Mouse (Mus musculus): ENCODE measurements around the gene Bhmt.

Gene Bhmt

GRCm38 (mm10) chr13:93637282-93638245 is at the start of gene Bhmt:
Gene Bhmt (minus strand): TSS chr13:93637961.
- DNase-seq (ENCODE audit: low read depth, low spot score), result no peak

- no peak for DNase-seq (ENCODE audit: low read depth, low spot score)
Measured at GRCm38 (mm10) chr13:93687321-93687720, 49.6 kb upstream of the Bhmt start.

- DNase-seq (ENCODE audit: low read depth, low spot score), result no peak
Measured at GRCm38 (mm10) chr13:93685226-93685625, 47.5 kb upstream of the Bhmt start.

- DNase-seq (ENCODE audit: low read depth, low spot score), result no peak
Measured at GRCm38 (mm10) chr13:93683336-93683735, 45.6 kb upstream of the Bhmt start.

GRCm38 (mm10) chr13:93676864-93677263 is 39.1 kb upstream of the Bhmt start:
- DNase-seq (ENCODE audit: low read depth, low spot score), result no peak

- DNase-seq (ENCODE audit: low read depth, low spot score), result no peak
Measured at GRCm38 (mm10) chr13:93674131-93674561, 36.4 kb upstream of the Bhmt start, which contains the start of the genes Bhmt2 and Dmgdh. Gene Bhmt2 (minus strand): TSS chr13:93674302. Gene Dmgdh (plus strand): TSS chr13:93674433.

GRCm38 (mm10) chr13:93673296-93673695 is 35.5 kb upstream of the Bhmt start:
- no peak for DNase-seq (ENCODE audit: low read depth, low spot score)

- DNase-seq (ENCODE audit: low read depth, low spot score), result no peak
Measured at GRCm38 (mm10) chr13:93672371-93672770, 34.6 kb upstream of the Bhmt start.

- no peak for DNase-seq (ENCODE audit: low read depth, low spot score)
Measured at GRCm38 (mm10) chr13:93667586-93667985, 29.8 kb upstream of the Bhmt start.

GRCm38 (mm10) chr13:93657941-93658340 is 20.2 kb upstream of the Bhmt start:
- no peak for DNase-seq (ENCODE audit: low read depth, low spot score)

- no peak for DNase-seq (ENCODE audit: low read depth, low spot score)
Measured at GRCm38 (mm10) chr13:93653382-93653781, 15.6 kb upstream of the Bhmt start.

GRCm38 (mm10) chr13:93648387-93649130 is 10.8 kb upstream of the Bhmt start:
- no peak for DNase-seq (ENCODE audit: low read depth, low spot score)

GRCm38 (mm10) chr13:93639636-93640035 is 1.9 kb upstream of the Bhmt start:
- no peak for DNase-seq (ENCODE audit: low read depth, low spot score)

- DNase-seq (ENCODE audit: low read depth, low spot score), result no peak
Measured at GRCm38 (mm10) chr13:93636561-93636960, 1.2 kb downstream of the Bhmt start.

- no peak for DNase-seq (ENCODE audit: low read depth, low spot score)
Measured at GRCm38 (mm10) chr13:93632927-93633326, 4.8 kb downstream of the Bhmt start.

GRCm38 (mm10) chr13:93630941-93631705 is 6.6 kb downstream of the Bhmt start:
- DNase-seq (ENCODE audit: low read depth, low spot score), result no peak

GRCm38 (mm10) chr13:93628861-93629260 is 8.9 kb downstream of the Bhmt start:
- DNase-seq (ENCODE audit: low read depth, low spot score), result no peak

- no peak for DNase-seq (ENCODE audit: low read depth, low spot score)
Measured at GRCm38 (mm10) chr13:93614361-93614948, 23.3 kb downstream of the Bhmt start.

- no peak for DNase-seq (ENCODE audit: low read depth, low spot score)
Measured at GRCm38 (mm10) chr13:93613771-93614170, 24.0 kb downstream of the Bhmt start.

GRCm38 (mm10) chr13:93612660-93613607 is 24.8 kb downstream of the Bhmt start:
- DNase-seq (ENCODE audit: low read depth, low spot score), result peak; percentile 22
